Mouse (Mus musculus) midbrain, embryonic 11.5 days (tissue): Measurements from ENCODE around the gene Trp73. TPM values are rescaled to one million over a fixed set of nuclear protein-coding genes. Genes with fewer than 3 reads are reported as not detected.

Experiments used
- ATAC-seq: fragments of 200-750 bp; cut with Nextera tagmentation; 2 replicates; pipeline ENCODE4 v1.8.0; 2017; ENCODE audit warnings: moderate TSS enrichment, moderate library complexity; ENCODE audit not compliant: low FRiP score
- DNase-seq: peaks from one replicate; pipeline ENCODE4 v3.0.0; 2015; ENCODE audit warnings: low spot score; ENCODE audit errors: missing footprints
- H3K27ac ChIP-seq: fragments of 300-500 bp; sonication (generic); 2 replicates; pipeline ENCODE4 v1.5.1; 2014; ENCODE audit warnings: low read depth, low read length
- H3K27me3 ChIP-seq: fragments of 300-500 bp; sonication (generic); 2 replicates; pipeline ENCODE4 v1.6.1; 2014; ENCODE audit warnings: mild to moderate bottlenecking, low read length, moderate library complexity, mixed read lengths; ENCODE audit not compliant: control insufficient read depth, insufficient read depth
- H3K36me3 ChIP-seq: fragments of 300-500 bp; sonication (generic); 2 replicates; pipeline ENCODE4 v1.6.1; 2014; ENCODE audit warnings: mild to moderate bottlenecking, low read length, moderate library complexity, mixed read lengths; ENCODE audit not compliant: control insufficient read depth, insufficient read depth
- H3K4me1 ChIP-seq: fragments of 300-500 bp; sonication (generic); 2 replicates; pipeline ENCODE4 v1.6.1; 2014; ENCODE audit warnings: low read length; ENCODE audit not compliant: control insufficient read depth, insufficient read depth
- H3K4me2 ChIP-seq: fragments of 300-500 bp; sonication (generic); 2 replicates; pipeline ENCODE4 v1.6.1; 2014; ENCODE audit warnings: mild to moderate bottlenecking, moderate library complexity
- H3K4me3 ChIP-seq: fragments of 300-500 bp; sonication (generic); 2 replicates; pipeline ENCODE4 v1.5.1; 2014; ENCODE audit warnings: low read depth, low read length
- H3K9ac ChIP-seq: fragments of 300-500 bp; sonication (generic); 2 replicates; pipeline ENCODE4 v1.6.1; 2014; ENCODE audit warnings: low read length
- H3K9me3 ChIP-seq: fragments of 300-500 bp; sonication (generic); 2 replicates; pipeline ENCODE4 v1.6.1; 2016; ENCODE audit warnings: low read length; ENCODE audit not compliant: control insufficient read depth
- WGBS: fragments of 180-500 bp; shearing (Covaris S2); extraction: QIAGEN DNeasy Blood & Tissue Kit; methylation state at CpG from one replicate; pipeline ENCODE4 v1.1.7; 2014; 5-methylcytosine and 5-hydroxymethylcytosine counted together
- polyA plus RNA-seq: library from polyadenylated mRNA; unstranded; fragments of >200 nt; fragmentation: Nextera tagmentation; extraction: Ambion mirVana; gene quantifications from 2 replicates; pipeline ENCODE4 v1.2.1, GENCODE M21; 2014

Gene Trp73
- polyA plus RNA-seq, 1 experiment from 2014 or later = 0.15 TPM

DNA sequence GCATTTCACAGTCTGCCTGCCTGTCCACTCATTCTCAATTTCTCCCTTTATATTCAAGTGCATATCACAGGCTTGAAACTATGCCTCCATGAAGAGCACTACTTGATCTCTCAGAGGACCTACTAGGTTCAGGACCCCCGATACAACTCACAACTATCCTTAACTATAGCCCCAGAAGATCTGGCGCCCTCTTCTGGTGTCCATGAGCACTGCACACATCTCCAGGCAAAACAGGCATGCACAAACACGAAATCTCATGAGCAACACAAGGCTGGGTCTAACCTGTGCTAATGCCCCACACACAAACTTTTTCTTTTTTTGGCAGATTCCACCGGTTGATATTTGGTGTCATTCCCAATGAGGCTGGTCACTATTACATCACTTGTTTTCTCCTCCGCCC is 94.2 kb downstream of the Trp73 start:
- no peak overlapping the region for H3K27ac ChIP-seq
- ATAC-seq (no peak), DNase-seq (no peak)
- H3K4me1 ChIP-seq = no peaks in the 10 kb centered on the region
- no peaks in the 10 kb centered on the region for H3K36me3 ChIP-seq
- no peaks in the 10 kb centered on the region for H3K9me3 ChIP-seq
- 68% methylated on average over 5 of the region's 5 CpGs for WGBS
- H3K27me3 ChIP-seq = no peaks in the 10 kb centered on the region
- no peak overlapping the region for H3K4me2 ChIP-seq
- no peak overlapping the region for H3K9ac ChIP-seq
- no peak overlapping the region for H3K4me3 ChIP-seq

DNA sequence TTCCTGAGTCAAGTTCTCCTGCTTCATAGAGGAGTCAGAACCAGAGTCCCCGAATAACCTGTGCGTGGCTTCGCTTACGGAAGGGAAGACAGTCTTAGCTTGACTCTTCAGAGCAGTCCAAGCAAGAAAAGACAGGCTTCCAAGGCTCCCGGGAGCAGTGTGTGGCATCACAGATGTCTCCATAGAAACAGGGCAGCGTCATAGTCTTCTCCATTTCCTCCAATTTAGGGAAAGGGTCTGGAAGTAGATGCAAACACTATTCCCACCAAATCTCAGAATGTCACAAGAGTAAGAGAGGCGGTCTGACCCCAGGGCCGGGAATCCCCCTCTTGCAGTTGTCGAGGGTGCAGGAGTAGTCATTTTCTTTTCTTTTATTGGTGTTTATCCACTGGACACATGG is 97.4 kb downstream of the Trp73 start, which contains the start of gene Ccdc27:
TSS of gene Ccdc27 (minus strand) at position 101 of the 400 bp plus-strand sequence.
- no peaks in the 10 kb centered on the region for H3K36me3 ChIP-seq
- no peaks in the 10 kb centered on the region for H3K27me3 ChIP-seq
- no peak within 1 kb of the TSS for H3K4me2 ChIP-seq
- H3K9ac ChIP-seq = no peak within 1 kb of the TSS
- no peak within 1 kb of the TSS for H3K4me3 ChIP-seq
- DNase-seq (no peak), ATAC-seq (no peak)
- 84% methylated on average over 9 of the region's 9 CpGs for WGBS
- no peak within 1 kb of the TSS for H3K27ac ChIP-seq
- no peaks in the 10 kb centered on the region for H3K4me1 ChIP-seq
- no peaks in the 10 kb centered on the region for H3K9me3 ChIP-seq

DNA sequence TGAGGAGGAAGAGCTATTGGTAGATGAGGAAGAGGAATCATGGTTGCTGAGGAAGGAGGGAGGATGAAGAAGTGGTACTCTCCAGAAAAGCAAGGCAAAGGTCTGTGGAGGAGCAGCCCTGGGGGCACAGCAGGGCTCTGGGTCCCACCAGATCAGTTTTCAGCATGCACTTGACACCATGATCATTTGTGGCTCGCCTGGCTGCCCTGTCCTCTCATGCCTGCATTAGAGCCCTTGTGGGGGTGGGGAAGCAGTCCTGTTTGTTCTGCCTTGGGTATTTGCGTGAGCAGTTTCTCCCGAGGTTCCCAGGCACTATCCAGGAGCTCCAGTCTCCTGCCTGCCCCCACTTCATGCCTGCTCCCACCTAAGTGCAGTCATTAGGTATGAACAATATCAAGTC is 102.9 kb downstream of the Trp73 start:
- H3K4me2 ChIP-seq = no peak overlapping the region
- DNase-seq = no peak
- WGBS = 49% methylated on average over 3 of the region's 3 CpGs
- H3K9me3 ChIP-seq = no peaks in the 10 kb centered on the region
- no peak for ATAC-seq
- no peaks in the 10 kb centered on the region for H3K27me3 ChIP-seq
- H3K4me3 ChIP-seq = no peak overlapping the region
- no peak overlapping the region for H3K9ac ChIP-seq
- no peaks in the 10 kb centered on the region for H3K4me1 ChIP-seq
- no peak overlapping the region for H3K27ac ChIP-seq
- H3K36me3 ChIP-seq = no peaks in the 10 kb centered on the region

DNA sequence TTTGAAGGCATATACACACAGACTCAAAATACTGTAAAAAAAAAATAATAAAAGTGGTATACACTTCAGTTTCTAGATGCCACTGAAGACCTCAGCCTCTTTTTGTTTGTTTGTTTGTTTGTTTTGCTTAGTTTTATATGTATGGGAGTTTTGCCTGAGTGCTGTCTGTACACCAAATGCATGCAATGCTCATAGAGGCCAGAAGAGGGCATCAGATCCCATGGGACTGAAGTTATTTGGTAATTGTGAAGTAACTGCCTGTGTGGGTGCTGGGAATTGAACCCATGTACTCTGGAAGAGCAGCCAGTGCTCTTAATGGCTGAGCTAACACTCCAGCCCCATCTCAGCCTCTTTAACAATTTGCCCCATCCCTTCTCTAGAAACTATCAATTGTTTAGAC is 111.4 kb downstream of the Trp73 start:
- Histone ChIP-seq H3K9me3 (no peaks in the 10 kb centered on the region), H3K4me2 (no peak overlapping the region), H3K27ac (no peak overlapping the region), H3K4me3 (no peak overlapping the region), H3K36me3 (no peaks in the 10 kb centered on the region), H3K9ac (no peak overlapping the region), H3K4me1 (peaks cover 14% of the 10 kb centered on the region), H3K27me3 (peaks cover 2% of the 10 kb centered on the region; the same call in 1 of the 2 replicates)
- ATAC-seq = no peak
- DNase-seq = no peak

DNA sequence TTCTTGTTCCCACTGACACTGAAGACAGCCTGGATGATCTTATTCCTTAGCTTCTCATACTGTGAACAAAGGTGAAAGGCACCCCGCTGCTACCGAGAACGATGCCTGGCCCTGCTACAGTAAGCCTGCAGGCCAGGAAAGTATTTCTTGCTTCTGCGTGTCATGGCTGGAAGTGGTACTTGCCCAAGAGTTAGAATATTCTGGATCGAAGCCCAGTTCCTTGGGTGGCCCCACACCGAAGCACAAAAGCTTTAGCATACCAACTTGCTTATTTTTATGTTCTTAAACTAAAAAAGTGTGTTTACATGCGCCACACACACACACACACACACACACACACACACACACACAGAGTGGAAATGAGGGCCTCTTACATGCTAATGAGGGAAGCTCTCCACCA is 111.9 kb downstream of the Trp73 start:
- Histone ChIP-seq H3K9me3 (no peaks in the 10 kb centered on the region), H3K36me3 (no peaks in the 10 kb centered on the region), H3K4me3 (no peak overlapping the region), H3K27ac (no peak overlapping the region), H3K27me3 (peaks cover 2% of the 10 kb centered on the region; the same call in 1 of the 2 replicates), H3K4me2 (no peak overlapping the region), H3K4me1 (peaks cover 14% of the 10 kb centered on the region), H3K9ac (no peak overlapping the region)
- 80% methylated on average over 7 of the region's 7 CpGs for WGBS
- DNase-seq (no peak), ATAC-seq (no peak)

GRCm38 (mm10) chr4:154026441-154026761 is 113.6 kb downstream of the Trp73 start:
- 26% methylated on average over 2 of the region's 2 CpGs for WGBS
- peak overlapping the region; percentile 30; the same call in 1 of the 2 replicates for H3K4me3 ChIP-seq
- ATAC-seq = no peak
- peak overlapping the region; percentile 51 for H3K4me2 ChIP-seq
- H3K9me3 ChIP-seq = no peaks in the 10 kb centered on the region
- no peak overlapping the region for H3K27ac ChIP-seq
- H3K27me3 ChIP-seq = peaks cover 2% of the 10 kb centered on the region; the same call in 1 of the 2 replicates
- H3K9ac ChIP-seq = peak overlapping the region; percentile 54
- peaks cover 2% of the 10 kb centered on the region; the same call in 1 of the 2 replicates for H3K36me3 ChIP-seq
- no peak for DNase-seq
- peaks cover 14% of the 10 kb centered on the region for H3K4me1 ChIP-seq

DNA sequence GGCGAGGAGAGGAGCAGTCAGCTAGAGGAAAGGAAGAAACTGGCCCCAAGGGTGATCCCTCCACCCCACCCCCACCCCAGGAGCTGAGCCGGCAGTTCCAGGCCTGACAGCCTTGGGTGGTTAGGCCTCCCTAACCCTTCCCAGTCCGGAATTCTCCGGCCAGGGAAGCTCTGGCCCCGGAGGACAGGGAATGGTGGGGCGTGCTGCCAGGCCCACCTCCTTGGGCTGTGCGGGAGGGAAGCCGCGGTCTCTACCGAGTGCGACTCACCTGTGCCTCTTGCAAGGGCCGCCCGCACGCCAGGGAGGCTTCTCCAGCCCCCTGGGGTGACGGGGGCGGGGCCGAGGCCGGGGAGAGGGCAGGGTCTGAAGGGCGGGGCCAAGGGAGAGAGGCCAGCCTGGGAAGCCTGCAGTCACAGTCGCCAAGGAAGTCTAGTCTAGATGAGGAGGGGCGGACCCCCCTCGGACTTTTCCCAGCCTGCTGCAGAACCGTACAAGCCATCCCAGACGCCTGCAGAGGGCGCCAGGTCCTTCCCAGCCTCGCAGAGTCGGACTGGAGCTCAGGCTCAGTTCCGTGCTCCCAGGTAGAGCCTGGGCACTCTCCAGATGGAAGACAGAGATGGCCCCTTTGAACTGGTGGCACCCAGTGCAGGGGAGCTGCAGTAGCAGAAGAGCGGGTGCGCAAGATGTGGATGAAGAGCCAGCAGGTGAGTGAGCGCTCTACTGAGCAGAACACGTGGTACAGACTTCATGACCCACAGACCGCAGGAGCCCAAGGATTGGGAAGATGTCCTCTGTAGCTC is 114.2 kb downstream of the Trp73 start, which contains the start of gene Smim1:
TSS of gene Smim1 (minus strand) at position 590 of the 800 bp plus-strand sequence.
- Histone ChIP-seq H3K4me2 (peak within 1 kb of the TSS; percentile 51), H3K4me3 (peak within 1 kb of the TSS; percentile 30), H3K27me3 (peaks cover 2% of the 10 kb centered on the region; the same call in 1 of the 2 replicates), H3K9me3 (no peaks in the 10 kb centered on the region), H3K4me1 (peaks cover 14% of the 10 kb centered on the region), H3K9ac (peak within 1 kb of the TSS; percentile 54), H3K27ac (no peak within 1 kb of the TSS), H3K36me3 (peaks cover 3% of the 10 kb centered on the region)
- DNase-seq = peak; percentile 93
- ATAC-seq = peak; percentile 49; the same call in 1 of the 2 replicates
- 1% methylated on average over 33 of the region's 33 CpGs for whole genome bisulfite sequencing

- Histone ChIP-seq H3K4me2 (peak overlapping the region; percentile 51), H3K9ac (no peak overlapping the region; the same call in 1 of the 2 replicates), H3K9me3 (no peaks in the 10 kb centered on the region), H3K4me3 (no peak overlapping the region), H3K36me3 (peaks cover 7% of the 10 kb centered on the region), H3K27me3 (peaks cover 2% of the 10 kb centered on the region; the same call in 1 of the 2 replicates), H3K4me1 (peaks cover 14% of the 10 kb centered on the region), H3K27ac (no peak overlapping the region)
- no peak for ATAC-seq
- DNase-seq = no peak
- WGBS = 39% methylated on average over 17 of the region's 17 CpGs
Measured at GRCm38 (mm10) chr4:154024729-154025521, 115.1 kb downstream of the Trp73 start.
